Mouse (Mus musculus) thymus, postnatal 14 days (tissue): ENCODE results near the gene Apoh.

Experiments
- DNase-seq: peaks from one replicate; pipeline ENCODE4 v3.0.0; 2021

Gene Apoh

GRCm38 (mm10) chr11:108333583-108334379 lies 9.4 kb upstream of the Apoh start:
- DNase-seq: no peak

- no peak for DNase-seq
Observed at GRCm38 (mm10) chr11:108334658-108335057, 8.5 kb upstream of the Apoh start.

GRCm38 (mm10) chr11:108335536-108335935 lies 7.6 kb upstream of the Apoh start:
- DNase-seq: no peak

- DNase-seq: no peak
Observed at GRCm38 (mm10) chr11:108336445-108336844, 6.7 kb upstream of the Apoh start.

GRCm38 (mm10) chr11:108340293-108340692 lies 2.9 kb upstream of the Apoh start:
- no peak for DNase-seq

GRCm38 (mm10) chr11:108341783-108342182 lies 1.4 kb upstream of the Apoh start:
- no peak for DNase-seq

GRCm38 (mm10) chr11:108343789-108344462 lies 772 bp downstream of the Apoh start, which contains the start of gene Prkca:
Gene Prkca, minus strand, starts transcription at chr11:108343928.
- DNase-seq: peak; percentile 96

GRCm38 (mm10) chr11:108344759-108345158 lies 1.6 kb downstream of the Apoh start:
- DNase-seq: no peak

- DNase-seq: no peak
Observed at GRCm38 (mm10) chr11:108345321-108345720, 2.2 kb downstream of the Apoh start.

- no peak for DNase-seq
Observed at GRCm38 (mm10) chr11:108350799-108351198, 7.6 kb downstream of the Apoh start.

GRCm38 (mm10) chr11:108352842-108353388 lies 9.8 kb downstream of the Apoh start:
- no peak for DNase-seq

GRCm38 (mm10) chr11:108356020-108356419 lies 12.9 kb downstream of the Apoh start:
- no peak for DNase-seq

- no peak for DNase-seq
Observed at GRCm38 (mm10) chr11:108358911-108359310, 15.8 kb downstream of the Apoh start.

GRCm38 (mm10) chr11:108360983-108361382 lies 17.8 kb downstream of the Apoh start:
- DNase-seq: no peak

- DNase-seq: no peak
Observed at GRCm38 (mm10) chr11:108362965-108363364, 19.8 kb downstream of the Apoh start.

- no peak for DNase-seq
Observed at GRCm38 (mm10) chr11:108363991-108364390, 20.8 kb downstream of the Apoh start.

- DNase-seq: no peak
Observed at GRCm38 (mm10) chr11:108364945-108365589, 21.9 kb downstream of the Apoh start.

- no peak for DNase-seq
Observed at GRCm38 (mm10) chr11:108365600-108365999, 22.4 kb downstream of the Apoh start.

- DNase-seq: no peak
Observed at GRCm38 (mm10) chr11:108367046-108367445, 23.9 kb downstream of the Apoh start.

GRCm38 (mm10) chr11:108376815-108377214 lies 33.7 kb downstream of the Apoh start:
- no peak for DNase-seq

- peak; percentile 81 for DNase-seq
Observed at GRCm38 (mm10) chr11:108377680-108378362, 34.7 kb downstream of the Apoh start.

GRCm38 (mm10) chr11:108378363-108378751 lies 35.2 kb downstream of the Apoh start:
- DNase-seq: no peak

- DNase-seq: no peak
Observed at GRCm38 (mm10) chr11:108382664-108383063, 39.5 kb downstream of the Apoh start.
